Mouse (Mus musculus): ENCODE data around the gene Lclat1. TPM values are rescaled to one million over a fixed set of nuclear protein-coding genes. Genes with fewer than 3 reads are reported as not detected.
A peak's percentile ranks its signal among the peaks of the same experiment; 100 is the strongest.

Gene Lclat1
- total and polyA plus RNA-seq, 3 experiments: 9.6 to 10.5 TPM; not detected in 1

DNA sequence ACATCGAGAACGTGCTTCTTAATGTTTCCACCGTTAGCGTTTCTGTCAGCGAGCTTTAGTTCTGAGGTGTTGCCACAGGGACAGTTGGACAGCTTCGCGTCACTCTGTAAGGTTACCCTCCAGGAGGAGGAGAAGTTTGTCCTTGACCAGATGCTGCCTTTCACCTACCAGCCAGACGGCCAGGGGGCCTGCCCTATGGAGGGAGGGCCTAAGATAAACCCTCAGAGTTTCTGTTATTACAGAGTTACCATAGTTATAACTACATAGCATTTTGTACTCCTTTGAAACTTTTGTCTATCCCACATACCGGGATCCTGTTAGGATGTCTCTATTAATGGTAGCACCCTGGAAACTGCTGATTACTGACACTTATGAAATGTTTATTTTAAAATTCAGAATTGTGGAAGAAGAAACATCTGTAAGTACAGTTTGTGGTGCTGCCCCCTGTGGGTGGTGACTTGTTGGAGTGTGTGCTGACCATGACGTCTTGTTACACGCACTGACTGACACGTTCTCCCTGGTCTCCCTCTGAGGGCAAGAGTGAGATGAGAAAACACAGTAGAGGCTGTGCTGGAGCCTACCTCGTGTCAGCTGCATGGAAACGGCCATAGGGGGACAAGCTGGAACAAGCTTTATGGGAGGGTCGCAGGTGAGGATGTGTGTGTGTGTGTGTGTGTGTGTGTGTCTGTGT, 96.0 kb downstream of the Lclat1 start:
- TF ChIP-seq HCFC1 (IDR thresholded peaks at IDR 0.05; ENCODE audit: low read depth, low read length) (no peak), NELFE (IDR thresholded peaks at IDR 0.05; ENCODE audit: low read depth, low read length) (no peak), CTCF (IDR thresholded peaks at IDR 0.05 in 2 of 3, conservative IDR thresholded peaks at IDR 0.05 in 1 of 3; ENCODE audit: control insufficient read depth in 1 of 3, insufficient read depth in 1 of 3, low read depth in 2 of 3, low read length in 3 of 3, poor library complexity in 1 of 3, severe bottlenecking in 1 of 3) (peak in 1 of 3 experiments; percentile 8; a peak in 1 of 6 replicates), CHD1 (IDR thresholded peaks at IDR 0.05; ENCODE audit: low read depth, low read length) (no peak), ETS1 (IDR thresholded peaks at IDR 0.05; ENCODE audit: low read depth, low read length) (no peak)
- no peak overlapping the region for H3K4me3 ChIP-seq (ENCODE audit: control insufficient read depth in 1 of 2, insufficient read depth in 1 of 2, low read depth in 2 of 2, low read length in 2 of 2)
- H3K36me3 ChIP-seq (ENCODE audit: control insufficient read depth in 1 of 2, insufficient read depth in 2 of 2, low read length in 2 of 2): no peaks in the 10 kb centered on the region; a peak in 1 of 4 replicates
- no peaks in the 10 kb centered on the region for H3K79me2 ChIP-seq (ENCODE audit: control insufficient read depth, insufficient read depth, low read length, poor library complexity)
- H3K27me3 ChIP-seq (ENCODE audit: control insufficient read depth in 1 of 2, insufficient read depth in 2 of 2, low read length in 2 of 2): no peaks in the 10 kb centered on the region
- no peak for DNase-seq (ENCODE audit: low read depth, low spot score)
- no peak overlapping the region for H3K27ac ChIP-seq (ENCODE audit: control insufficient read depth, low read depth, low read length)
- no peaks in the 10 kb centered on the region for H3K9me3 ChIP-seq (replicated peaks; ENCODE audit: insufficient read depth, low read length)
- no peaks in the 10 kb centered on the region for H3K4me1 ChIP-seq (ENCODE audit: control insufficient read depth in 1 of 2, insufficient read depth in 2 of 2, low read length in 2 of 2)
- no peak overlapping the region for H3K9ac ChIP-seq (ENCODE audit: control insufficient read depth, low read depth, low read length, poor library complexity, severe bottlenecking)

GRCm38 (mm10) chr17:73210960-73211531, 103.3 kb downstream of the Lclat1 start:
- Histone ChIP-seq H3K79me2 (ENCODE audit: control insufficient read depth, insufficient read depth, low read length, poor library complexity) (no peaks in the 10 kb centered on the region), H3K4me3 (ENCODE audit: control insufficient read depth in 1 of 2, insufficient read depth in 1 of 2, low read depth in 2 of 2, low read length in 2 of 2) (no peak overlapping the region), H3K27me3 (ENCODE audit: control insufficient read depth in 1 of 2, insufficient read depth in 2 of 2, low read length in 2 of 2) (no peaks in the 10 kb centered on the region), H3K36me3 (ENCODE audit: control insufficient read depth in 1 of 2, insufficient read depth in 2 of 2, low read length in 2 of 2) (no peaks in the 10 kb centered on the region), H3K9ac (ENCODE audit: control insufficient read depth, low read depth, low read length, poor library complexity, severe bottlenecking) (no peak overlapping the region), H3K27ac (ENCODE audit: control insufficient read depth, low read depth, low read length) (no peak overlapping the region), H3K4me1 (ENCODE audit: control insufficient read depth in 1 of 2, insufficient read depth in 2 of 2, low read length in 2 of 2) (no peaks in the 10 kb centered on the region), H3K9me3 (replicated peaks; ENCODE audit: insufficient read depth, low read length) (no peaks in the 10 kb centered on the region)
- TF ChIP-seq RAD21 (IDR thresholded peaks at IDR 0.05; ENCODE audit: low read depth, low read length) (no peak), HCFC1 (IDR thresholded peaks at IDR 0.05; ENCODE audit: low read depth, low read length) (no peak), KAT2A (conservative IDR thresholded peaks at IDR 0.05; ENCODE audit: low read depth, low read length) (no peak), USF1 (IDR thresholded peaks at IDR 0.05; ENCODE audit: low read depth, low read length) (no peak), SIN3A (IDR thresholded peaks at IDR 0.05; ENCODE audit: low read length) (no peak), MYB (IDR thresholded peaks at IDR 0.05; ENCODE audit: low read depth, low read length) (no peak), TAL1 (IDR thresholded peaks at IDR 0.05; ENCODE audit: low read length) (no peak), TBP (IDR thresholded peaks at IDR 0.05; ENCODE audit: low read depth, low read length) (no peak)
- no peak for DNase-seq (ENCODE audit: low read depth, low spot score)

- no peak for DNase-seq (ENCODE audit: low read depth, low spot score)
- H3K9ac ChIP-seq (ENCODE audit: control insufficient read depth, low read depth, low read length, poor library complexity, severe bottlenecking): no peak overlapping the region
- H3K36me3 ChIP-seq (ENCODE audit: control insufficient read depth in 1 of 2, insufficient read depth in 2 of 2, low read length in 2 of 2): no peaks in the 10 kb centered on the region
- no peaks in the 10 kb centered on the region for H3K4me1 ChIP-seq (ENCODE audit: control insufficient read depth in 1 of 2, insufficient read depth in 2 of 2, low read length in 2 of 2)
- no peak for TF ChIP-seq USF1 (IDR thresholded peaks at IDR 0.05; ENCODE audit: low read depth, low read length)
- no peak overlapping the region for H3K27ac ChIP-seq (ENCODE audit: control insufficient read depth, low read depth, low read length)
- no peaks in the 10 kb centered on the region for H3K9me3 ChIP-seq (replicated peaks; ENCODE audit: insufficient read depth, low read length)
- H3K4me3 ChIP-seq (ENCODE audit: control insufficient read depth in 1 of 2, insufficient read depth in 1 of 2, low read depth in 2 of 2, low read length in 2 of 2): no peak overlapping the region
- no peaks in the 10 kb centered on the region for H3K27me3 ChIP-seq (ENCODE audit: control insufficient read depth in 1 of 2, insufficient read depth in 2 of 2, low read length in 2 of 2)
- H3K79me2 ChIP-seq (ENCODE audit: control insufficient read depth, insufficient read depth, low read length, poor library complexity): no peaks in the 10 kb centered on the region
These were observed 105.0 kb downstream of the Lclat1 start for GRCm38 (mm10) chr17:73212754-73213153.

Measured in MEL (cell line).